Mouse (Mus musculus) thymus, postnatal 14 days (tissue): ENCODE data around the gene Dip2b.

Source experiments
- DNase-seq: peaks from one replicate; pipeline ENCODE4 v3.0.0; 2021

Gene Dip2b

DNA sequence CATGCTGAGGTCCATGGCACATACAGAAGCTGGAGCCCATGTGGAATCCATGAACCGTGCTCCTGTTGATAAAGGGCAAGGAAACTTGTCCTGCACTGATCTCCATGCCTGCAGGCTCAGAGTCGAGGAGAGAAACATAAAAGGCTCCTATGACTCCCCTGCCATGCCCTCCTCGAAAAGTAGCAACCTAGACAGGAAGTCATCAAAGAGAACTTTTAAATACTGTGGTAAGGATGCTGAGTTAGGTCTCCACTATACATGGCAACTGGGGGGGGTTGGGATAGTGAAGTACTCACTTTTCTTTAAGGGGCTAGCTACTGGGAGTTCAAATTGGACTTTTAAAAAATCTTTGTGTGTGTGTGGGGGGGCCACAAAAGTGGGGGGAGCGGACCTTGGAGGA is 102.0 kb downstream of the Dip2b start:
- peak; percentile 18 for DNase-seq

DNA sequence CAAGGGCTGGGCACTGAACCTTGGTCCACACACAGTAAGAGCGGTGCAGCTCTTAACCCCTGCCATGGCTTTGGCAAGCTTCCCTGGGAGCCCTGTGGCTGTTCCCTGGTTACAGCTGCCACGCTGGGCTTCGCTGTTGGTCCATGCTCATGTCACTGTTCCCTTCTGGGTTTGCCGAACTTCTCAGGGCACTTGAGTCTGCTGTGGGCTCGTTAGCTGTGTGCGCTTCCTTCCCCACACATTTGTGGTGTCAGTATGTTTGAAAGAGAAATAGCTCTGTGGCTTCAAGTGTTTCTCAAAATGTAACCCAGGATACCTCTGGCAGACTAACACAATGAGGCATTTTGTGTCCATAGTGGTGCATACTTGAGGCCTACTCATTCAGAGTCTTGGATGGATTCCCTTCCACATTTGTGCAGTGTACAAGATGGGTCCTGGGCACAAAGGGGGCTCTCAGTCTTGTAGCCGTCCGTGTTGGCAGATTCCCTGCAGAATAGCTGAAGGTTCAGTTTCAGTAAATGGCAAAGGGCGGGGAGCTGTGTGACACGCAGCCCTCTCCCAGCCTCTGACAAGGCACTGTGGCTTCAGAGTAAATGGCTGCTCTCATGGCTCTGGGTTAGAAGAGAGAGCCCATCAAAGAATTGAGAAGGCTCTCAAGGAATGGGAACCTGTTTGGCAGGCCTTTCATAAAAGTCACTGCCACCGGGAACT is 104.8 kb downstream of the Dip2b start:
- no peak for DNase-seq

DNA sequence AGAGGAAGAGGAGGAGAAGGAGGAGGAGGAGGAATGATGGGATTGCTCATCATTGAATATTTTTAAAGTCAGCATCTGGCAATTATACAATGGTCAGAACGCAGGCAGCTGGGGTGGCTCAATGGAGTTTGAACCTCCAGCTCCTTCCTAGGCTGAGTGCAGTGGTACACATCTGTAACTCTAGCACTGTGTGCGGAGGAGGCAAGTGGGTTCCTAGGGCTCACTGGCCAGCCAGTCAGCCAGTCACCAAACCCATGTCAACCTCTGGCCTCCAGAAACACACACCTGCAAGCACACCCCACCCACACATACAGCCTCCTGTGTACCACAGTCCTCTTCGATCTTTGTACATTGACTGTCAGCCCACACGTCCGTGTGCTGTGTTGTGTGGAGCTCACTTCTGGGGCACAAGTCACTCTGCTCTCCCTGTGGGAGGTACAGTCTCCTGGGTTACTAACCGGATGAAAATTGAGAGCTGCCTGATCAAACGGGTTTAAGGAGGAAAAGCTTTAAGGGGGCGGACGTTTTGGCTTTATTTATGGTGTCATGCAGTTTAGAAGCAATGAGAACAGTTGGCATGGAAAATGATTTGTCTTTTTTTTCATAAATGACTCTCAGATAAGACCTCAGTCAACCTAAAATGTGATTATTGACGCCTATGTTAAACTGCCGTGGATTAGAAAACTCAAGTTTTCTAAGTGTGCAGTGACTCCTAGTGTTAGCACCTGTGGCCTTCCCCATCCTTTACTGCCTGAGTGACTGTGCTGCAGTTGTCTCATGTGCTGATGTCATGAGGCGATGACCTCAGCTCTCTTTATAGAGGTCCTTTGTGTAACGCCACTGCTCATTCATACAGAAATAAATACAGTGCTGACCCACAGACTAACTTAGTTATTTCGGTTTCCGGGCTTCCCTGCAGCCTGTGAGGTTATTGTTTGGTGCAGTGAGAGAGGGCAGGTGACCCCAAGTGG is 106.7 kb downstream of the Dip2b start:
- no peak for DNase-seq

DNA sequence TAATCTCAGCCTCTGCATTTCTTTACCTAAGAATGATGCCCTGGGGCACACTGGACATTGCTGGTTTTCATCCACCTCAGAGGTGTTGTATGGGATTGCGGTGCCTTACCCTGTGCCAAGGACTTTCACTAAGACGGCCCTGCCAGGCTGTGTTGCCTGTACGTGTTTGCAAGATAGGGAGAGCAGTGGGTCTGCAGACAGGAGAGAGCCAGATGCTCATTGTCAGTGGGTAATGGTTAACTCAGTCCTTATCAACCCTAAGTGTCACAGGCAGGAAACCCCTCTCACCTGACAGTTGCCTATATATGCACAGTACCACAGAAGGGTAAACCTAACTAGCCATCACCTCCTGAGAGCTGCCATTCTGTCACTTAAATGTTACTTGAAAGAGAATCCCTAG is 107.5 kb downstream of the Dip2b start:
- DNase-seq = no peak

- no peak for DNase-seq
Observed at GRCm38 (mm10) chr15:100150593-100150992, 112.1 kb downstream of the Dip2b start.

DNA sequence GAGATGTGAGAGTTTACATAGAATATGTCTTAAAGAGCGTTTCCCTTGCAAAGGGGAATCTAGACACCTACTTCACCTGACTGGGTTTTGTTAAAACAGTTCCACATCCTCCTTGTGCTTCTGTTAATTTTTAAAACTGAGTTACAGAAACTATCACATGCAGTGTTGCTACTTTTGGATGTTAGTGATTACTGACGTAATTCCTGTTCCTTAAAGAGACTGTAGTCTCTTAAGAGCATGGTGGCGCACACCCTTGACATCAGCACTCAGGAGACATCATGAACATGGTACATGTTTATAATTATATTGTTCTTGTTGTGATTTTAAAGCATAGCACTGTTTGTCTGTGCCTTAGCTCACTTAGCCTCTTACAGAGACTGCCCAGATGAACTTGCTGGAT is 113.9 kb downstream of the Dip2b start:
- no peak for DNase-seq

DNA sequence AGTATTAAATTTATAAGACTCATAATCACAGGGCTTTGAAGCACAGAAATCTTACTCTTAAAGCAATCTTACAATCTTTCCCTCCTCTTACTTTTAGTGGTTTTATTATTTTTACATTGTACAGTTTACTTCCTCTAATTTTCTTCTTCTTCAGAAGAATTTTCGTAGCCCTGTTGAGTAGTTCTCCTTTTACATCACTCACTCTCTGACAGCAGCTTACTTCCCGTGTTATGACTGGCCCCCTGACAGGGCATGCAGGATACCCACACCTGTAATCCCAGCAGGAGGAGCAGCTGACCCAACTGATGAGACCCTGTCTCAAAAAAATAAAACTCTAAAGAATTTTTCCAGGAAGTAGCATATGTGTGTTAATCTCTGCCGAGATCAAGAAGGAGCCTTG is 114.6 kb downstream of the Dip2b start:
- DNase-seq = no peak

DNA sequence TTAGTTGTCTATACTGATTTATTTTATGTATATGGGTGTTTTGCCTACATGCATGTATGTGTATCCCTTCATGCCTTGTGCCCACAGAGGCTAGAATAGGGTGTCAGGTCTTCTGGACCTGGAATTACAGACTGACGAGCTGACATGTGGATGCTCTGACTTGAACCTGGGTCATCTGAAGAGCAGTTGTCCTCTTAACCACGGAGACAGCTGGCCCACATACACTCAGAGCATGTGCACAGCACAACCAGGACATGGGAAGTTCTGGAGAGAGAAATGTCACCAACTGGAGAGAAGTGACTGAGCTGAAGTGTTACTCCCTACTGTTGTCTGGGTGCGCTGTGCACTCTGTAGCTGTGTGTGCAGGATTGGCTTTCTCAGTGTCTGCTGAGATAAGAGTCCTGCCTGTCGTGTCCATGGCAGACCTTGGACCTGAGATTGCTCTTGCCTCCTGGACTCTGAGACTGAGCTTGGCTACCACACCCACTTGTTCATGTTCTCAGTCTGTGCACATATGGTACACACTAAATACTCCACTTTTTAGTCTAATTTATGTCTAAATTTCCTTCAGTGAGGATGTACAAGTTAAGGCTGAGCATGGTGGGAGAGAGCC is 117.7 kb downstream of the Dip2b start:
- DNase-seq = no peak

DNA sequence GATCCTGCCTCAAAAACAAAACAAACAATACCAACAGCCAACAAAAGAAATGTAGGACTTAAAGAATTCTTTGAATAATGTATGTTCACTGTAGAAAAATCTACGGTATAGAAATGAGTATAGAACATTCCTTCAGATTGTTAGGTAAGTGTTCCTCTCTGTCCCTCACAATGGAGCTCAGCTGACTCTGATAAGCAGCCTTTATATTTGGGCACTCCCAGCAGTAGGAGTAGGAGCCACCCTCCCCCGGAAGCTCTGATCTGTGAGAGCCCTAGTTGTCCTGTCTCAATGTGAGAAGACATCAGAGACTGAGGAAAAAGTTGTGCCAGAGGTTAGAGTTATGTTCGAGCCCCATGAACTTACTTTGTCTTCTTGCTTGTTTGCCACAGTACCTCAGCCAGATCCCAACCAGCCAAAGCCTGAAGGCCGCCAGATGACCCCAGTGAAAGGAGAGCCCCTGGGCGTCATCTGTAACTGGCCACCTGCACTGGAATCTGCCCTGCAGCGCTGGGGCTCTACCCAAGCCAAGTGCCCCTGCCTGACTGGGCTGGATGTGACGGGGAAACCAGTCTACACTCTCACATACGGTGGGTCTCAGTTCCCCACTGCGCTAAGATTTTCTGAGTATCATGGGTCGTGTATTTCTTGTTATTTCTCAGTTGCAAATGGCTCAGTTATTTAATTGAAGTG is 118.5 kb downstream of the Dip2b start:
- DNase-seq = no peak

DNA sequence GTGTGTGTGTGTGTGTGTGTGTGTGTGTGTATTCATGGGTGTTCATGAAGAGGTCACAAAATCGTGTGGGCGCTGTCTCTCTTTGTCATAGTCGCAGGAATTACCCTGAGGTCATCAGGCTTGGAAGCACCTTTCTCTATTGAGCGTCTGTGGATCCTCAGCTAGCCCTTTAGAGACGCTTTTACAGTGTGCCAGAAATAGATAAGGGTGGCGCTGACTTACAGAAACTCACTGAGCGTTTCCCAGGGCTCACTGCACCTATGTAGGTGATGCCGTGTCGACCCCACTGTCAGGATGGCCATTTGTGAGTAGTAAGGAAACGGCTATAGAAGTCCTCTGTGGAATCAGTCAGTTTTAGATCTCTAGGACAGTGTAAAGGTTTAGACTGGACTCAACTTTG is 120.5 kb downstream of the Dip2b start:
- no peak for DNase-seq

- no peak for DNase-seq
Observed at GRCm38 (mm10) chr15:100161747-100162280, 123.3 kb downstream of the Dip2b start.

DNA sequence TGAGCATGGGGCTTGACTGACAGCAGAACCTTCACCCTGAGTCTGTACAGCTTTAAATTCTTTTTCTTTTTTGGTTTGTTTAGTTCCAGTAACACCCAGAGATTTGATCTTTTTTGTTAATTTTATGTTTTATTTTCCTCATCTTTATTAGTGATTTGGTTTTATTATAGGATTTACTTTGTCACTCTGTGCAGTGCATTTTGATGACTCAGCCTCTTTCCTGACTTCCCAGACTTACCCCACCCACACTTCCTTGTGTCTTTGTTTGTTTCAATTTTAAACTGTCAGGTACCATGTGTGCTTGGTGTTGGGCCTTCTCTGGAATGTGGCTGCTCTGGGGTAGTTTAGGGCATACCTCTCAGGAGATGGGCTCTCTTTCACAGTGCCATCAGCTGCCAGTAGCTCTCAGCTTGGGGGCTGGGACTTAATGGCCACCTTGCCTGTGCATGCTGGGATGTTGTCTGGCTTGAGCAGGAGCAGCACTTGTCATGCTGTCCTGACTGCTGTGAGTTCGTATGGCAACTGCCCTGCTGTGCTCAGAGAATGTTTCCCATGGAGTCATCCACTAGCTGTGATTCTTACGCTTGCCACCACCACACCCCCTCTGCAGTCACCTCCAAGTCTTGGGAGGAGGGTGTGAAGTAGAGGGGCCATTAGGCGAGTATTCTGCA is 125.1 kb downstream of the Dip2b start:
- DNase-seq = no peak

DNA sequence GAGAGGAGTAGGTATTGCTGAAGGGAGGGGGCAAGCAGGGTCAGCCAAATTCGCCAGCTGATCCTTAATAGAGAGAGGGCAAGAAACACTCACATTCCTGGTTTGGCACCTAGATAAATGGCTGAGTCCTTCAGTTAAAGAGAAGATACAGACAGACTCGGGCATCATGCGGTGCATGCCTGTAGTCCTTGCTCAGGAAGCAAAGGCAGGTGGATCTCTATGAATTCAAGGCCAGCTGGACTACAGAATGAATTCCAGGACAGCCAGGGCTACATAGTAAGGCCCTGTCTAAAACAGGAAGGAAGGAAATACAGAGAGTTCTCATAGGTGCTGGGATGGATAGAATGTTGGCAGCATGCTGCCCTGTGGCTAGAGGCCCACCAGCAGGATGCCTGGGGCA is 128.0 kb downstream of the Dip2b start:
- no peak for DNase-seq

DNA sequence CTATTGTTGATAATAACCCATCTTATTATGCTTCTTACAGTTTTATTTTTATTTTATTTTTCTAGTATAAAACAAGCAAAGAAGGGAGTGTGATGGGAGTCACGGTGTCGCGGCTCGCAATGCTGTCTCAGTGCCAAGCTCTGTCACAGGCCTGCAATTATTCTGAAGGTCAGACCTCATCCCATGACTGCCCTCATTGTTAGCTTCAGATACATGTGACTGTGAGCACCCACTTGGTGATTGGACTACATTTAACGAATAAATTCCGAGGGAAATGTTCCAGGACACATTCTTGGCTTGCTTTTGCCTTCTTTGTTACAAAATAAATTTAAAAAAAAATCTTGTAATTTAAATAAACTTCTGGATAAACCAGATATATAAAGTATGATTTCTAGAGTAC is 129.3 kb downstream of the Dip2b start:
- DNase-seq = no peak

DNA sequence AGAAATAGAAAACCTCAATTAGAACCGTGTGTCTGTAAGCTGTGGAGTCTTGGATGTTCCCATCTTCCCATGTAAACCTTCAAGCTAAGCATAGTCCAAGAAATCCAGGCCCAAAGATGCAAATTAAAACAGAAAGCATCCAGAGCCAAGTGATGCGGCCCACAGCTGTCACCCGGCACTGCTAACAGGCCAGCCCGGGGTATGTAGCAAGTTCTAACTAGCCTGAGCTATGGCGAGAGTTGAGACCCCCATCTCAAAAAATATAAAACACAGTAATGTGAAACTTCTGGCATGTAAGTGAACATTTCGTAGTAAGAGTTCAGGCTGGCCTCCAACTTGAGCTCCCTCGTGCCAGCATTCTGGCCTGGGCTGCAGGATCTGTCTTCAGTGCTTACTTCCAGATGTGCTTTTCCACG is 129.7 kb downstream of the Dip2b start:
- DNase-seq = no peak

DNA sequence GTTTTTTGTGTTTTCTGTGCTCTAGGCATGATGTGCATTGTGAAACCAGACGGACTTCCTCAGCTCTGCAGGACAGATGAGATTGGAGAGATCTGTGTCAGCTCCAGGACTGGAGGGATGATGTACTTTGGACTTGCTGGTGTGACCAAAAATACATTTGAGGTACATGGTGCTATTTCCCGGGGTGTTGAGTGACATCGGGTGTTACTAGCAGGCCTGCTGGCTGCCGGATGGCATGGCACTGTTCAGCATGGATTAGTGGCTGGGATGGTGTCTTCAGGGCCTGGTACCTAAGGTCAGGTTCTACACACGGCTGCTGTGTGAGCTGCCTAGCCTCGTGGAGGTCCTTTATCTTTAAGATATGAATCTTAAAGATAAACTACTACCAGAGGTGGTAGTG is 136.7 kb downstream of the Dip2b start:
- no peak for DNase-seq

- no peak for DNase-seq
Observed at GRCm38 (mm10) chr15:100177167-100177566, 138.7 kb downstream of the Dip2b start.

- no peak for DNase-seq
Observed at GRCm38 (mm10) chr15:100177575-100177974, 139.1 kb downstream of the Dip2b start.

DNA sequence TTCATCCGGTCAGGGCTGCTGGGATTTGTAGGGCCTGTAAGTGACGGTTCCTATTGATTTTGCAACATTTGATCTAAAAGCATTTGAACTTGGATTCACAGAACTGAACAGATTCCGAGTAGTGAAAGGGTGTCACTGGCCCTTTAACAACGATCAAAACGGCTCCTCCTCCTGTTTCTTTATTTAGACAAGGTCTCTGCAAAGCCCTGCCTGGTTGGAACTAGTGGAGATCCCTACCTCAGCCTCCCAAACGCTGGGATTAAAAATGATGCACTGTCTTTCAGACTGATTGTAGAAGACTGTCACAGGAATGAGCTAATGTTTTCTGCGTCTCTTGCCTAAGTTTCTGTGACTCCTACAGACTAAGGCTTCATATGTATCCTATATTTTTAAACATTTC is 140.0 kb downstream of the Dip2b start:
- no peak for DNase-seq

DNA sequence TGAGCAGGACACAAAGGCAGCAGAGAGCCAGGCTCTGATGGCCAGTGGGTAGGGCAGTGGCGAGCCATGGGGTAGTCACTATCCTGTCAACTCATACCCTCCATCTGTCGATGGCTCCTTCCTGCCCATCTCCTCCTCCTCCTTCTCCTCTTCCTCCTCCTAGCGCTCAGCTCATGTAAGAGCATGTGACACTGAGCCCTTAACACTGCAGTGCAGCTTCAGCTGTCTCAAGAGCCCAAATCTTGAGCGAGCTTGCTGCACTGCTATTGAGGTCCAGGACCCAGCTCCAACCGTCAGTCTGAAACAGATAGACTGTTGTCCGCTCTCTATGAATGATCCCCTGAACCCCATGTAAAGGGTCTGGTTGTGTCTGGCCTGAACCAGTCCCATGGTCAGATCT is 141.2 kb downstream of the Dip2b start:
- no peak for DNase-seq

DNA sequence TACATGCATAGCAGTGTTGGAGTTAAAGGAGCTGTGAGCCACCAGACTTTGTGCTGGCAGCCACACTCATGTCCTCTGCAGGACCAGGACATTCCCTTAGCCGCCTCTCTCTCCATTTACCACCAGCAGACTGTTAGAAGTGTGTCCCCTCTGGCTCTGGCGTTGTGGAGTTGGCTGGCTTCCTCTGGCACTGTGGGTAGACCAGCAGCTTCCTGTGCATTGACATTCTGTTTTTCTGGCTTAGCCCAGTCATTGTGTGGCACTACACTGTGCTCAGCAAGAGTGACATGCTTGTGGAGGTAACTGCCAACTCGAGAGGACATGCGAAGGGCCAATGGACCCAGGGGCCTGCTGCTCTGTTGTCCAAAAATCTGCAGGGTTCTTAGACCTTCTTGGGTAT is 141.8 kb downstream of the Dip2b start:
- DNase-seq = no peak

DNA sequence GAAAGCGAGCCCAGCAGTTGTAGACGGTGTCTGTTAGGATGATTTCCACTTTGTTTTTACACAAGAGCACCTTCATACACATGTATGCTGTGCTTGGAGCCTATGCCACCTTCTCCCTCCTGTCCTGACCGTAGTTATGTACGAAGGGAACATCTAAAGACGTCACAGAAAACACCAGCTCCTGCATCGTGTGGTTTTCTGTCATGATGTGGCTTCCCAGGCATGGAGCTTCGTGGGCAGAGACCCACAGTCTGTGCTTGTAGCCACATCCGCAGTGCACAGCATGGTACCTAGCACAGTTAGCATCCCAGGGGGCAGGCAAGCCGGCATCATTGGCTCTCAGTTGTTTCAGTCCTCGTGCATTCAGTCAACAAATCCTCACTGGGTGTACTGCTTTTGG is 143.4 kb downstream of the Dip2b start:
- peak; percentile 25 for DNase-seq
